Mouse (Mus musculus): ENCODE results near the gene Bag2.

- no peak for TF ChIP-seq POLR2A (IDR thresholded peaks at IDR 0.05; ENCODE audit: borderline replicate concordance, extremely low read depth, insufficient read depth, insufficient read length, poor library complexity, severe bottlenecking)
- TF ChIP-seq CTCF (IDR thresholded peaks at IDR 0.05; ENCODE audit: borderline replicate concordance, extremely low read depth, insufficient read depth, insufficient read length), result no peak
Measured at GRCm38 (mm10) chr1:33749109-33749508, 8.5 kb downstream of the Bag2 start.
